Mouse (Mus musculus) thymus, postnatal 10 days (tissue): Measurements from ENCODE around the gene E130309D02Rik.

Source experiments
- DNase-seq, 2 experiments: peaks; one replicate each; pipeline ENCODE4 v3.0.0; 2021; ENCODE audit warnings: low spot score in 2 of 2

Gene E130309D02Rik

DNA sequence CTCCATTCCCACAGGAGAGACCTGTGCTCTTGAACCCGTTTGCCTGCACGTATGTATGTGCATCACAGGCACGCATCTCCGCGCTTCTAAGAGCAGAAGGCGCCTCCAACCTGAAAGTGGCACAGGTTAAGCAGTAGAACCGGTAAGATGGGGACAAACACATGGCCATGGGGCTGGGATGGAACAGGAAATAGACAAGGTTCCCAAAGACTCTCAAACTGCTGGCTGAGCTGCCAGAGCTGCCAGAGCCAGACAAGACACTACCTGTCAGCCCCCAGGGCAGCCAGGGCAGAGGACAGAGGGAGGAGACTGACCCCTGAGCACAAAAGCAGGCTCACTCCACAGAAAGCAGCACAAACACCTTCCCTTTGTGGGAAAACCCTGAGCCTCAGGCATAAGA, 5.2 kb downstream of the E130309D02Rik start:
- no peak for DNase-seq

DNA sequence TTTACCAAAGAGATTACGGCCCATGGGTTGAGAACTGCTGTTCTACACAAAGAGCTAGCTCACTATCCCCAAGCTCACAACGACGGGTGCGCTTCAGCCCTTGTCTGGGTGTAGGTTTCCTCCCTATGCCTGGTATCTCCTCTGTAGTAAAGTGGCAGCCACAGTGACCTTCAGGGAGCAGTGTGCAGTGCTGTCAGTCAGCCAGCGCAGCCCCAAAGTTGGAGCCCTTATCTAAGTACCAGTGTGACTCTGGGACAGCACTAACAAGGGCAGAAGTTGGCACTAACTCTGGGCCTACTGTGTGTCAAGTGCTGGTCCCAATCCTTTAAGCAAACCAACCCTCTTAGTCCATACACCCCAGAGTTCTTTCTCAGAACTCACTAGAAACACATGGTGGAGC, 6.3 kb downstream of the E130309D02Rik start:
- no peak for DNase-seq

DNA sequence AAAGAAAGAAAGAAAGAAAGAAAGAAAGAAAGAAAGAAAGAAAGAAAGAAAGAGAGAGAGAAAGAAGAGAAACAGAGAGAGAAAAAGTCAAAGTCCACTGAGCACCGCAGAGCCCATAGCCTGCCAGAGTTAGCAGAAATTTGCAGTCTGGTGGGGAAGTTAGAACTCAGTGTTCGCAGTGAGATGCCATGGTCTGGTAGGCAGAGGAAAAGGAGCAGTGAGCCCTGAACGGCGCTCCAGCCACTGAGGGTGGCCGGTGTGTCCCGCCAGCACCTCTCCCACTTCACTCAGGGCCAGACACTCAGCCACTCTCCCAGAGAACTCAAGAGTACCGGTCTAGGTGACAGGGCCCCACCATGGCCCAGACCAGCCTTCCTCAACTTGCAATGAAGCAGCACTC, 10.9 kb downstream of the E130309D02Rik start:
- no peak for DNase-seq

DNA sequence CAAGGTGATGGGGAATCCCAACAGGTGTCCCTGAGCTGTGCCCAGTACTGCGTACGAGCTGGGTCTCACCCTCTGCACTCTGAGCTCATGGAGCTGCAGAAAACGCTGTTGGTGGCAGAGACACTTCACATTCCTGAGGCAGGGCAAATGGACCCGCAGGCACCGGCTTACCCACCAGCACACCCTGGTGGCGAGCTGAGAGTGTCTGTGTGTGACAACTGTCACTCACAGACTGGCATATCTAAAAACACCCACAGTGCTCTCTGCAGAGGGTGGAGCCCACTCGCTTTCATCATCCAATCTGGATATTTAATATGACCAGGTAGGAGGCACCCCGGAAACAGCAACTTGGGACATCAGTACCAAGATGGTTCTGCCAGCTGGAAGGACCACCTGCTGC, 13.9 kb downstream of the E130309D02Rik start:
- DNase-seq: no peak

DNA sequence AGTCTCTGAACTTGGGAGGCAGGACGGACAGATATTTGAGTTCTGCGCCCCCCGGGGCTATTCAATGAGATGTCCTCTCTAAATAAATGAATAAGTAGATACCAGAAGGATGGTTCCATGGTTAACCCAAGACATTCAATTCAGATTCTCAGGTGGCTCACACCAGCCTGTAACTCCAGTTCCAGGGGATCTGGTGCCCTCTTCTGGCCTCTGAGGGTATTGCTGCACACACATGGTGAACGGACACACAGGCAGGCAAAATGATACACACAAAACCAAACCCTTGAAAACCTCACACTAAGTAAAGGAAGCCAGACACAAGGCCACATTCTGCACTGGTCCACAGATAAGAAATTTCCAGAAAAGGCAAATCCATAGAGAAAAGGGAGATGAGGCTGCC, 15.5 kb downstream of the E130309D02Rik start:
- peak in 1 of 2 experiments; percentile 45 for DNase-seq

DNA sequence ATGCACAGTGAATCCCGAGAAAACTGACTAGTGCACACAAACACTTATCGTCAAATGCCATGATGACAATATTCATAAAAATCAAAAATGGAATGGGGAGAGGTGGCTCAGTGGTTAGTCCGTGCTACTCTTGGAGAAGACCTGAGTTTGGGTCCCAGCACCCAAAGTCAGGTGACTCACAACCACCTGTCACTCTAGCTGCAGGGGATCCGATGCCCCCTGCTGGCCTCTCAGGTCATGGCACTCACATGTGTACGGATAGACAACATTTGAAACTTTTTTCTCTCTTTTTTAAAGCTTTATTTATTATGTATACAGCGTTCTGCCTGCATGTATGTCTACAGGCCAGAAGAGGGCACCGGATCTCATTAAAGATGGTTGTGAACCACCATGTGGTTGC, 16.8 kb downstream of the E130309D02Rik start:
- DNase-seq: no peak

DNA sequence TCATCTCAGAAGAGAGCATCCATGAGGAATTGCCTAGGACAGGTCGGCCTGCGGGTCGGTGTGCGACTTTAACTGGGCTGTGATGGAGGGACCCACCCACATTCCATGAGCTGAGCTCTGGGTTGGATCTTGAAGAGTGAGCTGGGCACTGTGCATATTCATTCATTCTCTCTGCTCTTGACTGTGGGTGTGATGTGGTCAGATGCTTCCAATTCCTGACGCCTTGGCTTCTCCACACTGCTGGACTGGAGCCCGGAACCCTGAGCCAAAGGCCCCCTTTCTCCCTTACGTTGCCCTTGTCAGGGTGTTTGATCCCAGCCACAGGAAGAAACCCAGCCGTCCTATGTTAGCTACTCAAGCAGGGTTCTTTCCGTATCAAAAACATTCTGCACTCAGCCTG, 17.2 kb downstream of the E130309D02Rik start:
- DNase-seq: no peak

DNA sequence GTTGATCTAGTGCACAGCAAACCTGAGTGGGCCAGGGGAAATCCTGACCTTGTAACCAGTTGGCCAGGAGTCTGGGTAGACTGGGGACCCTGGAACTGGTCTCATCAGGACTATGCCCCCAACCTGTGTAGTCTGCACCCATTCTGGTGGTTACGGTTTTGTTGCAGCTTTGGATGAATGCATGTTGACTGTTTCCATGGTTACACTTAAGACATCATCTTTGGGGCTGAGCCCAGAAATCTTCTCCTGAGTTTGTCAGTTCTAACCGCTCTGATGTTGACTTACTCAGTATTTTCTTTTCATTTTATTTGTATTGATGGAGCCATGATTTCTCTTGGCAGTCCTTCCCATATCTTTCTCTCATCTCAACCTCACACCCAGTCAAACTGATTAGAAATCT, 19.8 kb downstream of the E130309D02Rik start:
- DNase-seq: no peak

DNA sequence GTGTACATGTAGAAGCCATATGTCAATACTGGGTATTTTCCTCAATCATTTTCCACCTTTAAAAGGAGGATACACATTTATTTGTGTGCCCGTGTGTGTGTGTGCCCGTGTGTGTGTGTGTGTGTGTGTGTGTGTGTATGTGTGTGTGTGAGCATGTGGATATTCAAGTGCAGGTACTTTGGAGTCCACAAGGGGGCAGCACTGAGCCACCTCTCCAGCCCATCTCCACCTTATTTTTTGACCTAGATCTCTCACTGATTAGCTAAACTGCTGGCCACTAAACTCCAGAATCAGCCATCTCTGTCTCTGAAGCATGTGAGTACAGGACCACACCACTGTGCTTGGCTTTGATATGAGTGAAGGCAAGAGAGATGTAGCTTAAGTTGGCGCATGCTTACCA, 20.3 kb downstream of the E130309D02Rik start:
- DNase-seq: no peak

DNA sequence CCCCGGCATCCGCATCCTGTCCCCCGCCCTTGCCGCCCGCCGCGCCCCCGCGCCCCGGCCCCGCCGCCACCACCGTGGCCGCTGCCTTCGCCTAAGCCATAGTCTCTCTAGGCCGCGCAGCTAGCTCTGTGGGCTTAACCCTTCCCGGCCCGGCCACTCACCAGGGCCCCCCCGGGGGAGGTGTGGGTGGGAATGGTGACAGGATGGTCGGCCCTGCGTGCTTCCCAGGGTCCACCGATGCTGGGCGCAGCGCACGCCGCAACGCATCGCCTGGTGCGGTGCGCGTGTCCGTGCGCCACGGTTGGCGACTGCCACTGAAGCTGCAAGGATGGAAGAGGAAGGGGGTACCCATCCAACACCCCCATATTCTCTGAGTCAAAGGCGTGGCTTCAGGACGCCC, 21.8 kb downstream of the E130309D02Rik start, which contains the start of gene Zfp853:
Gene Zfp853 (minus strand): TSS at position 220 of the 400 bp plus-strand sequence.
- DNase-seq: no peak

DNA sequence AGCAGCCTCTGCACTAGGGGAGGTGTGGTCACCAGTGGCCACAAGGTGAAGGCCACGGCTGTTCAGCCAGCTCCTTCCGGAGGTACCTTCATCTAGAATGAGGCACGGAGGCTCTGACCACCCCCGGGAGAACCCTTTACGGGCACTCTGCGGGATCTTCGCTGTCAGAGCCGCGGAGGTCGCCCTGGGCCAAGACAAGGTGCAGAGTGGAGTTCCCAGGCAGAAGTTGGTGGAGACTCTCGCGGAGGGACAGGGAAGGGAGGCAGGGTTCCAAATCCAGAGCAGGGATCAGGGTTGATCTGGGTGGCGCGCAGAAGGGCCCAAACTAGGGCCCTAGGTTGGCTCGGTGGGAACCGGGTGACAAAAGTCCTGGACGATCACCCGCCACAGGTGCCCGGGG, 22.3 kb downstream of the E130309D02Rik start:
- no peak for DNase-seq

DNA sequence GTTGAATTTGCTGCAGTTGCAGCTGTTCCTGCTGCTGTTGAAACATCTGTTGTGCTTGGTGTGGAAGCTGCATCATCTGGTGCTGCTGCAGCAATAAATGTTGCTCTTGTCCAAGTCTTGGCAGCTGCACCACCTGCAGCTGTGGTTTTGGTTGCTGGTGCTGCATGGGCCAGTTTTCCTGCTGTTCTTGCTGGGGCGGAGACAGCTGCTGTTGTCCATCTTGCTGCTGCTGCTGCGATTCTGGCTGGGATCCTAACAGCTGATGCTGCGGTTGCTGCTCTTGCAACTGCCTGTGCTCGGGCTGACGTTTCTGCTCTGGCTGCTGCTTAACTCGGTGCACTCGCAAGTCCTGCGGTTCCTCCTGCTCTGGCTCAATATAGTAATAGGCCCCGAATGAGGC, 25.9 kb downstream of the E130309D02Rik start:
- DNase-seq: no peak

DNA sequence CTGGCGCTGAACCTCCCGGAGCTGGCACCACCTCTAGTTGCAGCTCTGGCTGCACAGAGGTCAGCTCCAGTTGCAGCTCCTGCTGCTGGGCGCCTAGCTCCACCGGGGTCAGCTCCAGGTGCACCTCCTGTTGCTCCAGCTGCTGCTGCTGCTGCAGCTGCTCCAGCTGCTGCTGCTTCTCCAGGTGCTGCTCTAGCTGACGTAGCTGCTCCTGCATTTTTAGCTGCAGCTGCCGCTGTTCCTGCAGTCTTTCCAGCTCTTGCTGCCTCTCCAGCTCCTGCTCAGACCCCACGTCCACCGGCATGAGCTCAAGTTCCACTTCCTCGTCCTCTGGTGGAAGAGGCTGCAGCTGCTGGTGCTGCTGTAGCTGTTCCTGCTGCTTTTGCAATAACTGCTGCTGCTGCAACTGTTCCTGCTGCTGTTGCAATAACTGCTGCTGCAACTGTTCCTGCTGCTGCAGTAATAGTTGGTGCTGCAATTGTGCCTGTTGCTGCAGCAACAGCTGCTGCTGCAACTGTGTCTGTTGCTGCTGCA, 26.7 kb downstream of the E130309D02Rik start:
- DNase-seq: no peak

DNA sequence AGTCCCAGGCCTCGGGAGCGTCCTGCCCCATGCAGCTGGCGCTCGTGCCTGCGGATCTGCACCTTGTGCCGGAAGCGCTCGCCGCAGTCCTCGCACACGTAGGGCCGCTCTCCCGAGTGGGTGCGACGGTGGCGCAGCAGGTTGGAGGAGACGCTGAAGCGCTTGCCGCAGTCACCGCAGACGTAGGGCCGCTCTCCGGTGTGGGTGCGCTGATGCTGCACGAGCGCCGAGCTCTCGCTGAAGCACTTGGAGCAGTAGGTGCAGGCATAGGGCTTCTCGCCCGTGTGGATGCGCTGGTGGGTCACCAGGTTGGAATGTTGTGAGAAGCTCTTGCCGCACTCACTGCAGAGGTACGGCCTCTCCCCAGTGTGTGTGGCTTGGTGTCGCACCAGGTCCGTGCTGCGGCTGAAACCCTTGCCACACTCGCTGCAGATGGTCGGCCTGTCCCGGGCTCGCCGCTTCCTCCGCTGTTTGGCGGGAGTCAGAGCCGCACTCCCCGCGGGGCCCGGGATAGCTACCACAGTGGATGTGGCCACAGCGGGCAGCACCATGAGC, 27.3 kb downstream of the E130309D02Rik start:
- peak in 1 of 2 experiments; percentile 24 for DNase-seq

DNA sequence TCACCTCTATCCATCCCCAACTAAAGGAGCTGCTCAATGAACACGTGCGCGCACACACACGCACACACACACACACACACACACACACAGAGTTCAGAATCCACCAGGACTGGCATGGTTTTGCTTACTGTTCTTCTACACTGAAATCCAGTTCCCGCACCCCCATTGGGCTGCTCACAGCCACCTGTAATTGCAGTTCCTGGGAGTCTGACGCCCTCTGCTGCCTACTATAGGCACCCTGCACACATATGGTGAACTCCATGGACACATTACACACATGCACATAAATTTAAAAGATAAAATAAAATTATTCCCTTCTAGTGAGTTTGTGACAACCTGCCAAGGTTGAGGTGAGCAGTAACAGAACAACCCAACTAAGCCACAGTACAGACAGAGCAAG, 30.4 kb downstream of the E130309D02Rik start:
- no peak for DNase-seq

DNA sequence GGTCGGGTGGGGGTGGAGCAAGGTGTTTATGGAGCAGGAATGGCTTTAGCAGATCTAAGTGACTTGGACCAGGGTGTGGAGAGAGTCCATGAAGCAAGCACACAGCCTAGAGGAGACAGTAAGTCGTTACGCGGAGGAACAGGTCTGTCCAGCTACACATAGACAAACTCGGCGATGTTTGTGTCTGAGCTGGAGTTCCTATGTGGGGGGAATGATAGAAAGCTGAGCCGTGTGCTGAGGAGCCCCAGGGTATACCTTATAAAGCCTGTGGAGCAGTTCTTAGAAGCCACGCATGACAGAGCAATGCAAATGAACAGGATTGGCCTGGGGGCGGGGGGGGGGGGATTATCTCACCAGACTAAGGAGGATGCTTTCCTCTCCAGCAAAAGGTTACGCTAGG, 35.9 kb downstream of the E130309D02Rik start:
- no peak for DNase-seq

DNA sequence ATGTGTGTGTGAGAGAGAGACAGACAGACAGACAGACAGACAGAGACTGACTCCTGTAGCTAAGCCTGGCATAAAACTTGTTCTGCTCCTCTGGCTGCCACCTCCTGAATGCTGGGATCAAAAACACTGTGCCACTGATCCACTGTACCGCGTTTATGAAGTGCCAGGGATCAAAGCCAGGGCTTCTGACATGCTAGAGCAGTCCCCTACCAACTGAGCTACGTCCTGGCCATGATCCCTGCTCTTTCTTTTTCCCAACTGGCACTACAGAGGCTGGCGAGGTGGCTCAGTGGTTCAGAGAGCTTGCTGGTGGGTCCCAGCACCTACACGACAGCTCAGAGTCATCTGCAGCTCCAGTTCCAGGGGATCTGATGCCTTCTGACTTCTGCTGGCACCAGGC, 39.4 kb downstream of the E130309D02Rik start:
- no peak for DNase-seq

DNA sequence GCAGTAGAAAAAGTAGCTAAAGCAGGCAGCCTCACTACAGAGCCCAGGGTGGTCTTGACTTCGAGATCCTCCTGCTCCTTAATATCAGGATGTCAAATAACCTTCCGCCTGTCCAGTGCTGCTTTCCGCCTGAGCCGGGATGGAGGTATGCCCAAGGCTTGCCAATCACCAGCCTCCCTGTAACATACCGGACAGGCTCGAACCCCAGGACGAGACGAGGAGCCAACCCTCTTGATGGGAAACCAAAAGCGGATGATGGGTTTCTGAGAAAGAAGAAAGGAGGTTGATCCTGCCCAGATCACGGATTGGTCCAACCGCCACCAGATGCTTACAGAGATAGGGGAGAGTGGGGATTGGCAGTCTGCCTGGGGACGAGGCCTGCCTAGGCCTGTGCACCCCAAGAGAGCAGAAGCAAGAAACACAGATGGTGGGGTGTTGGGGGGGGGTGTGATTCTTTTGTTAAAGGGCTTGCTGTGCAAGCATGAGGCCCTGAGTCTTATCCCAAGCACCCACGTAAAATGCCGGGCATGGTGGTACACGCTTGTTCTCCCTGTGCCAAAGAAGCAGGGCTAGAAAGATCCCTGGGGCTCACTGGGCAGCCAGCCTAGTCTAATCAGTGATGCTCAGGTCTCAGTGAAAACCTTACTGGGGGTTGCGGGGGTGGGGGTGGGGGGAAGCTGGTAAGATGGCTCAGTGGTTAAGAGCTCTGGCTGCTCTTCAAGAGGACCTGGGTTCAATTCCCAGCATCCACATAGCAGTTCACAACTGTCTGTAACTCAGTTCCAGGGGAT, 42.4 kb downstream of the E130309D02Rik start:
- DNase-seq: no peak

DNA sequence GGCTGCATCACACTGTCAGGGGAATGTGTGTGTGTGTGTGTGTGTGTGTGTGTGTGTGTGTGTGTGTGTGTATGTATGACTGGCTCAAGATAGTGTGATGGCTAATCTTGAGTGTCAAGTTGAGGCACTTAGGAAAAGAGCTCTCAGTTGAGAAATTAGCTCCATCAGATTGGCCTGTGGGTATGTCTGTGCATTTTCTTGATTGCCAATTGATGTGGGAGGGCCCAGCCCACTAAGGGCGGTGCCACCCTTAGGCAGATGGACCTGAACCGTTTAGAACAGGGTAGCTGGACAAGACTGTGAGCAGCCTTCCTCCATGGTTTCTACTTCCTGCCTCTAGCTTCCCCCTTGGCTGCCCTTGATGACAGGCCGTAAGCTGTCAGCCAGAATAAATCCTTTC, 43.1 kb downstream of the E130309D02Rik start:
- DNase-seq: no peak

DNA sequence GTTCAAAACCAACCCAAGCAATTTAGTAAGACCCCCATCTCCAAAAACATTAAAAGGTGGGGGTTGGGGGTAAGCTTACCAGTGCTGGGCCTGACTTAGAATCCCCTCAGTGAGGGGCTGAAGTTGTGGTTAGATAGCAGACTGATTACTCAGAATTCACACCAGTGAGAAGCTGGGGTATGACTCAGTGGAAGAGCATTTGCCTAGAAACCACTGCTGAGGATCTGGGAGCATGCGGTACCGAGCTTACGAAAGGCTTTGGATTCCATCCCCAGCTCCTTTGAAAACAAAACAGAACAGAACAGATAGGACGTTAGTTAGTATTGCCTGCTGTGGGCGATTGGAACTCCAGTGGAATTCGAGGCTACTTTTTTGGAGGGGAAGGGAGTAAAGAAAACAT, 43.5 kb downstream of the E130309D02Rik start:
- no peak for DNase-seq

DNA sequence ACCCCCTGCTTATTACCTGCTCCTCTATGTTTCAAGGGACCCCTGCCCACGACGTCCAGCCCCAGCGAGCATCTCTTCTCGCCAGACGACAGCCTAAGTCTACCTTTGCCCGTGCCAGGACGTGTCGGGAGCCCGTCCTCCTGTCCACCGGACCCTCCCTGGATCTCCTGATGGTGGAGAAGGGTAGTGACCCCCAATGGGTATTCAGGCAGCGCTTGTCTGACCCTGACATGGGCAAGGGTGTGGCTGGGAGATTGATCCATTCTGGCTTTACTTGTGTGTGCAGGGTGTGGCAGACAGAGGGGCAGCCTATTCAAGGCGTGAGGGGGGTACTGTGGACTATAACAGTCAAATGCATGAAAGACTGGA, 45.0 kb downstream of the E130309D02Rik start:
- DNase-seq: no peak

DNA sequence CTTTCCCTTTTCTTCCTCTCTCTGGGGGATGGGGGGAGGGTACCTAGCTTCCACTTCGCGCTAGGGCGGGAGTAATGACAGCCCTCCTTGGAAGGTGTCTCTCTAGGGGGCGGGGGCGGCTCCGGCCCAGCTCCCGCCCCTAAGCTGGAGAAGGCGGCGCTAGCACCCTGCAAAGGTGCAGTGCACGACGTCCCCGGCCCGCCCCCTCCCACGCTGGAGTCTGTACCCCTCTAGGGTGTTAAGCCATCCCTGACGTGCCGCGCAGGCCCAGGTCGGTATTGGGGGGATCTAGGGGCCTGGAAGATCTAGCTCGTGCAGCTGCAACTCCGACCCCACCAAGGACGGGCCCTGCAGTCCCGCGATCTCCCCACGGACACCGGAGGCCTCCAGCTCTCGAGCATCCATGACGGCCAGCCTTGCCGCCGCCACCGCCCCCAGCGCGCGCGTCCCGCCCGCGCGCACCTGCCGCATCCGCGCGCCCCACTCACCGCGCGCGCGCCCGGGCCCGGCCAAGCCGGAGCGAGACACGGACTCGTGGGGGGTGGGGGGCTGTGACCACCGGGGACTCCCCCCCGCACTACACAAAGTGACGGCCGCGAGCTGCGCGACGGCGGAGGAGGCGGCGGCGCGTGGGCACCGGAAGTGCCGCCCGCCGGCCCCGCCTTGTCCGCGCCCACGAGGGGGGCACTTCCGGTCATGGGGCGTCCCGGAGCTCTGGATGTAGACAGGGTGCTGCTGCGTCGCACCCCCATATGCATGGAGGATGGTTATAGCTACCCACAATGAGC, 45.6 kb downstream of the E130309D02Rik start, which contains the start of gene Zfp316:
Gene Zfp316 (minus strand): TSS at position 660 of the 788 bp plus-strand sequence.
- peak in 1 of 2 experiments; percentile 33 for DNase-seq
